ENCODE assay signal across 27 mouse cellular contexts in the genomic region with DNA sequence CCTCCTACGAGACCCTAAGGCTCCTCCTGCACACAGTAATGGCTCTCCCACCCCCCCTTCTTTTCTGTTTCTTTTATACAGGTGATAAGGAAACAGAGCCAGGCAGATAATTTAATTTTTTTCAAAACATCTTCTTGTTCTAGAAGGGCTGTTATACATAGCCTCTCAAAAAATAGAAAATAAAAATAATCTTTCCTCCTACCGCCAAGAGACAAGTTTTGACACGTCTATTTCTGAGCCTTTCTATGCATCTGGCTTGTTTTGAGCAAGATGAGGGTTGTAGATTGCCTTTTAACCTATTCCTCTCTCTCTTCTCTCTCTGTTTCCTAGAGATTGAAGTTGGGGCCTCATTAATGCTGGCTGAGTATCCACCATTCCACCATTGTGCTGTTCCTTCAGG.
"Had no signal": no experiment of that assay in that cellular context is flagged by ENCODE, and none has a peak within 500 bp of the region (broad histone marks: within the 10 kb centered on the region; RNA-seq: fewer than 3 reads in every experiment).

No protein-coding gene starts in this region.

- H3K9ac ChIP-seq: heart, embryonic 12.5 days; hindbrain, embryonic 12.5 days; hindbrain, embryonic 14.5 days; intestine, embryonic 15.5 days; limb, embryonic 12.5 days; liver, embryonic 13.5 days; liver, embryonic 15.5 days had no signal

- DNase-seq: gastrocnemius, adult 2 months; gastrocnemius, postnatal 10 days; gastrocnemius, postnatal 25 days; heart, adult 18-20 months; heart, postnatal 10 days; heart, postnatal 4 days; kidney, adult 18-20 months; kidney, adult 8-10 months; kidney, postnatal 10 days; kidney, postnatal 25 days; kidney, postnatal 4 days; layer of hippocampus, adult 9-11 months; liver; liver, embryonic 13.5 days had no signal

- H3K4me1 ChIP-seq: heart, embryonic 10.5 days; heart, embryonic 12.5 days; hindbrain, embryonic 10.5 days; hindbrain, embryonic 12.5 days; intestine, embryonic 15.5 days; limb, embryonic 10.5 days; limb, embryonic 12.5 days; liver, embryonic 13.5 days; liver, embryonic 15.5 days had no signal

- H3K4me2 ChIP-seq: heart, embryonic 12.5 days; hindbrain, embryonic 12.5 days; hindbrain, embryonic 14.5 days; intestine, embryonic 15.5 days; limb, embryonic 12.5 days; liver, embryonic 11.5 days; liver, embryonic 13.5 days; liver, embryonic 15.5 days had no signal

- H3K36me3 ChIP-seq: heart, embryonic 10.5 days; heart, embryonic 12.5 days; hindbrain, embryonic 10.5 days; hindbrain, embryonic 12.5 days; intestine, embryonic 15.5 days; limb, embryonic 10.5 days; limb, embryonic 12.5 days; liver, embryonic 13.5 days; liver, embryonic 15.5 days had no signal

- H3K27ac ChIP-seq: gastrocnemius, adult 2 months; heart, embryonic 10.5 days; hindbrain, embryonic 10.5 days; hindbrain, embryonic 12.5 days; hindbrain, embryonic 14.5 days; intestine, embryonic 15.5 days; limb, embryonic 10.5 days; limb, embryonic 12.5 days; liver, embryonic 13.5 days; liver, embryonic 15.5 days had no signal

- H3K27me3 ChIP-seq: heart, embryonic 12.5 days; hindbrain, embryonic 12.5 days; intestine, embryonic 15.5 days; limb, embryonic 12.5 days; liver, embryonic 13.5 days; liver, embryonic 15.5 days had no signal

- H3K9me3 ChIP-seq: intestine, embryonic 15.5 days; limb, embryonic 10.5 days had no signal

- H3K4me3 ChIP-seq: gastrocnemius, adult 2 months; heart, embryonic 10.5 days; heart, embryonic 12.5 days; hindbrain, embryonic 10.5 days; hindbrain, embryonic 12.5 days; intestine, embryonic 15.5 days; limb, embryonic 10.5 days; limb, embryonic 12.5 days; liver, embryonic 13.5 days; liver, embryonic 15.5 days had no signal

- ATAC-seq: hindbrain, embryonic 16.5 days; inflammation-experienced regulatory T-cells, adult 6 months; intestine, embryonic 15.5 days; intestine, postnatal 0 days had no signal
